Mouse (Mus musculus) megakaryocyte, adult 5-6 weeks (primary cell): ENCODE measurements around the gene Gab2. TPM values are rescaled to one million over a fixed set of nuclear protein-coding genes. Genes with fewer than 3 reads are reported as not detected.

Experiments
- ATAC-seq: 2 replicates; pipeline ENCODE4 v1.8.0; 2016; ENCODE audit warnings: mild to moderate bottlenecking, inconsistent platforms; ENCODE audit not compliant: poor library complexity, severe bottlenecking
- total RNA-seq, 2 experiments: library from RNA; stranded (forward) in 1 of 2; stranded (reverse) in 1 of 2; fragments of 153-499, 151-499 nt in 1 of 2; fragments of 221-1000, 200-1000 nt in 1 of 2; gene quantifications; 2 replicates each; pipeline versions ENCODE4 v1.2.3 to v1.2.4; 2015 to 2017

Gene Gab2
- total RNA-seq (2015) (21.6 and 27.8 TPM in 2 replicates), total RNA-seq (2017) (22.6 and 23.0 TPM in 2 replicates)

DNA sequence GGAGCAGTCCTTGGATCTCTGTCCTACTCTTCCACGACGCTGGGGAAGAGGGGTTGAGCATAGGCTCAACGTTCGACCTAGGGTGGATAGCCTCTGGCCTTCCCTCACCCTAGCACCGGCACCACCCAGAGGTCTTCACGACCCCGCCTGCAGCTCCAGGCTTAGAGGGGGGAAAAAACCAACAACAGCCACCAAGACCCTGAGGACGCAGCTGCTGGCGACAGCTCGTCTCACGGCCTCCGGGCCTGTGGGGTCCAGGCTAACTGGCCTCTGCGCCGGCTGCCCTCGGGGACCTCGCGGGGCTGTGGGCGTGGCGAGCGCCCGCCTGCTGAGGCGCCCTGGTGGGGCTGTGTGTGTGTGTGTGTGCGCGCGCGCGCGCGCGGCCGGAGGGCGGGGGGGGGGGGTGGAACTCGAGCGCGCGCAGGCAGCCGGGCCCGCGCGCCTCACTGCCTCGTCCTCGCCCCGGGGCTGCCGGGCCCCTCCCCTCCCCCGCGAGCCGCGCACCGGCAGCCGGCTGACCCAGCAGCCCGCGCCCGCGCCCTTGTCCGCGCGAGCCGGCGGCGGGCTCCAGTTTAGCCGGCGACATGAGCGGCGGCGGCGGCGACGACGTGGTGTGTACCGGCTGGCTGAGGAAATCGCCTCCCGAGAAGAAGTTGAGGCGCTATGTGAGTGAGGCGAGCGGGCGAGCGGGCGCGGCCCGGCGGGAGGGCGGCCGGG is at the start of gene Gab2:
Gab2 (plus strand) TSS at position 345 of the 717 bp plus-strand sequence.
- ATAC-seq, result peak; percentile 58

GRCm38 (mm10) chr7:97032412-97032811 is 49.0 kb upstream of the Gab2 start:
- ATAC-seq, result no peak

GRCm38 (mm10) chr7:97039641-97040040 is 41.7 kb upstream of the Gab2 start:
- ATAC-seq, result no peak

DNA sequence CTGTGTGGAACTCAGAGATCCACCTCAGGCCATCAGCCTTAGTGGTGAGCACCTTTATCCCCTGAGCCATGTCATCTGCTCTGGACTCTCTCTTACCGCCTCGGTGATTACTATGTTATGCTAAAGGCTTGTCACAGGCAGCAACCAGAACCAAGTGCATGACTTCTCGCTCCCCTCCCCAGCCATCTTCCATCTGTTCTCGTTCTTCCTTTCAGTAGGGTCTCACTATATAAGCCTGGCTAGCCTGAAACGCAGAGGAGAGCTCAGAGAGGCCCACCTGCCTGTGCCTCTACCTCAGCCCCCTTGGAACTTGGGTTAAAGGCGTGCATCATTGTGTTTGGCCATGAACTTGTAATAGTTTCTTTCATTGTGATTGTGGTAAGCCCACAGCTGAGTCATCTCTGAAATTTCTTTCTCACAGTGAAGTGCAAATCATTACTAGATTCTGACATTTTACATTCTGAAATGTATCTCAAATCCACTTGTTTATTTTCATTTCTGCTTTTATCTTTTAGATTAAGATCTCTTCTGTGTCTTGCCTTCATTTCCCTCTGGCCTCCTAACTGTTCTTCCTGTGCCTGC is 39.4 kb upstream of the Gab2 start:
- no peak for ATAC-seq

- no peak for ATAC-seq
Observed at GRCm38 (mm10) chr7:97042981-97043380, 38.4 kb upstream of the Gab2 start.

GRCm38 (mm10) chr7:97060966-97061365 is 20.4 kb upstream of the Gab2 start:
- ATAC-seq, result no peak

DNA sequence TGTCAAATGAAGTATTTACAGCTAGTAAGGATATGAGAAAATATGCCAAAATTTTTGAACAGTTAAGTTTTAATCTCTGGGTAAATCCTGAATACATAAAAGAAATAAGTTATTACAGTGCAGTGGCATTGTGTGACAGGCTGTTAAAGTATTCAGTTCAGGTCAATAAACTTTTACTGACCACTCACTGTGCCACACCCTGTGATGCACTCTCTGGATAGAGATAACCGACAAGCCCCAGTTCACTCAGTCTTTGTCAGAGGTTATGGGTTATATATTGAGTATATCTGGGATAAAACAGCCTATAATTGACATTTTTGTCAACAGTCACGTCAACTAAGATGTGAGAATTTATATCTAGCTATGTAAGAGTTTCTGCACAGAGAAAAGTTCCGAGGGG is 9.9 kb upstream of the Gab2 start:
- ATAC-seq, result no peak

GRCm38 (mm10) chr7:97072061-97072460 is 9.3 kb upstream of the Gab2 start:
- ATAC-seq, result no peak

DNA sequence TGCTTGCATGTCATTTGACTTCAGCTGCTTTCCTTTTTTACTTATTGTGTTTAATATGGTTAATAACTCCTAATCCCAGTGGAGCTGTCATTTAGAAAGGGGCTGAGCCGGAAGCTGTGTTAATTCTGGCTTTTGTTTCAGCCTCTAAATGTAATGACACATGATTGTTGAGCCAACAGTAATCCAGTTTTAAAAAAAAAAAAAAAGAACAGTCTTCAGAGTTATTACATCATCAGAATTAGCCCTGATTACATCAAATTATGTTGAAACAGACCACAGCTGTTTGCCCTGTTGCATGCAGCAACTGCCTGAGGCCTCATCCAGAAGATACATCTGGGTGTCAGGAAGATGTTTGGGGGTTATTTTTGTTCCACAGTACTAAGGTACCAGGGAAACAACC is 6.4 kb upstream of the Gab2 start:
- ATAC-seq, result peak; percentile 66

DNA sequence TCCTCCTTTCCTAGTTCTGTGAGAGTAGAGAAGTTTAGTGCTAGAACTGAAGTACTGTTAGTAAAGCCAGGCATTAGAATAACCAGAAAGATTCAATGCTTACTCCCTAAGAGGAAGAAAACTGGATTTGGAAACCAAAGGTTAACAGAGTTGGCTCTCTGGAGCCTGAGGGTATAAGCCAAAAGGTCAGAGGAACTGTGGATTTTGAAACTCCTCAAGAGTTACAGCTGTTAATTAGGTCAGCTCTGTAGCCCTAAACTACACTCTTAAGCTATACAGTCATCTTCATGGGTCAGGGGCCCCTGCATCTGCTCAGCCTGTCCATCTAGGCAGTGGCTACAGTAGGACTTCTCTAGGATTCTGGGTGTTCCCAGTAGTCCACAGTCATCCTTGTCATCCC is 4.4 kb upstream of the Gab2 start:
- ATAC-seq, result no peak

- no peak for ATAC-seq
Observed at GRCm38 (mm10) chr7:97078685-97079084, 2.7 kb upstream of the Gab2 start.

- no peak for ATAC-seq
Observed at GRCm38 (mm10) chr7:97079145-97079544, 2.2 kb upstream of the Gab2 start.

- no peak for ATAC-seq
Observed at GRCm38 (mm10) chr7:97079651-97080365, 1.6 kb upstream of the Gab2 start.

DNA sequence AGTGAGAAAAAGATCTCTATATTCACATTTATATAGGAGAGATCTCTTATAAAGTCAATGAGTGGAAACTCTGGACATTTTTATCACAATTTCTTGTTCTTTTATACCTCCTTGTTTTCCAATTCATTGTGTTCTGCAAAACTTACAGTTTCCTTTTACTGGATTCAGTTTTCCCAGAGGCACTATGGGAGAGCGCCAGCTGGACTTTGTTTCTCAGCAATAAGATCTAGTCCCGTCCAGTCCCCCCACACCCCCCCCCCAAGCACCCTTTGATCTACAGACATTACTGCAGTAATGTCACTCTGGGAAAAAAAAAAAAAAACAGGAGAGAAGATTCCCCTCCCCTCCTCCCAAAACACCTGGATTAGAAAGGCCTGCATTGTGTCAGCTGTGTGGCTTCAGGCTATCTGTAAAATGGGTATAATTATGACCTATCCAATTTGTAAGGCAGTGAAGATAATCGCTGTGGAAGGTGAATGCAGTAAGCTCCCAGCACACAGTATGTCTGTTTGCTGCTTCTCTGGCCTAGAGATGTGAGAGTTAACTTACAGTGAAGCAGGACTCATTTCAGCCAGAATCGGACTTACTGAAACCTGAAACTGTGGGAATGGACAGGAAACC is 655 bp upstream of the Gab2 start:
- ATAC-seq, result no peak

GRCm38 (mm10) chr7:97081959-97082218 is 503 bp downstream of the Gab2 start:
- no peak; the same call in 1 of the 2 replicates for ATAC-seq

GRCm38 (mm10) chr7:97082219-97083101 is 1.1 kb downstream of the Gab2 start:
- peak; percentile 52 for ATAC-seq

- no peak for ATAC-seq
Observed at GRCm38 (mm10) chr7:97083579-97083978, 2.2 kb downstream of the Gab2 start.

DNA sequence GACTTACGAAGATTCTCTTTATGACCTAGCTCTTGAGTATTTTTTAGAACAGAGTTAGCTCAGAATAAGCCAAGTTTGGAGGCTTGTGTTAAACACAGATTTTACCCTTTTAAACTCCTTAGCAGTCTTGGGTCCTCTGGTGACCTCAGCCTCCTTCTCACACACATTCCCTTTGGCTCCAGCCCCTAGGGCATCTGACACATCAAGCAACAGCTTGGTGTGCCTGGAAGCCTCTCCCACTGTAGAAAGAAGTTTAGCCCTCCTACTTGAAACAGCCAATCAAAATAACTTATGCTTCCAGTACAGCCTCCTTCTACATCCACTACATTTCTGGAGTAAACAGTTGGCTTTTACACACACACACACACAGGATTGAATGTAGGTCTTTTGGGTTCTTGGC is 2.8 kb downstream of the Gab2 start:
- ATAC-seq, result no peak

DNA sequence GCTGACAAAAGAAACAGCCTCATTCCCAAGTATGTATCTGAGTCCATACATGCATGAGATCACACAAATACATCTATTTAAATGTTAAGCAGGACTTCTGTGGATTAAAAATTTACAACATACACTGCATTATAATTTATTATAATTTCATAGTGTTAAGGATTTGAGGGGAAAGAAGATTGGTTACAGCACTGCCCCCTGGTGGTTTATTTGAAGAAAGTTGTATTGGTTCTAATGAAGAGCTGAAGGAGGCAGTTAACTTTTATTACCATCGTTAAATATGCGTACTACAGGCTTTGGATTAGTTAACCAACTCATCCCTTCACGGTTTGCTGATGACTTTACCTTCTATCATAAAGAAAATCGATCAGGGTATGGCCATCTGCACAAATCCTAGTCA is 3.9 kb downstream of the Gab2 start:
- ATAC-seq, result no peak

- ATAC-seq, result peak; percentile 68
Observed at GRCm38 (mm10) chr7:97094241-97094640, 12.9 kb downstream of the Gab2 start.

- peak; percentile 81 for ATAC-seq
Observed at GRCm38 (mm10) chr7:97108119-97108518, 26.7 kb downstream of the Gab2 start.
